Mouse (Mus musculus) intestine, embryonic 14.5 days (tissue): ENCODE measurements around the gene Neurod2. TPM values are rescaled to one million over a fixed set of nuclear protein-coding genes. Genes with fewer than 3 reads are reported as not detected.

Experiments
- ATAC-seq: fragments of 200-750 bp; cut with Nextera tagmentation; replicated peaks from 2 replicates; pipeline ENCODE4 v1.8.0; 2017; ENCODE audit warnings: low read depth, moderate number of reproducible peaks, moderate TSS enrichment, moderate library complexity; ENCODE audit not compliant: low FRiP score, low TSS enrichment
- DNase-seq: peaks from one replicate; pipeline ENCODE4 v3.0.0-alpha.2; 2018; ENCODE audit warnings: low spot score
- H3K27ac ChIP-seq: fragments of 300-500 bp; sonication (generic); 2 replicates; pipeline ENCODE4 v1.5.1; 2014; ENCODE audit warnings: low read depth, mild to moderate bottlenecking, control low read depth
- H3K27me3 ChIP-seq: fragments of 300-500 bp; sonication (generic); replicated peaks from 2 replicates; pipeline ENCODE4 v1.6.1; 2014; ENCODE audit warnings: low read length, control low read depth; ENCODE audit not compliant: control insufficient read depth, insufficient read depth
- H3K36me3 ChIP-seq: fragments of 300-500 bp; sonication (generic); 2 replicates; pipeline ENCODE4 v1.6.1; 2014; ENCODE audit warnings: low read length, control low read depth; ENCODE audit not compliant: control insufficient read depth, insufficient read depth
- H3K4me1 ChIP-seq: fragments of 300-500 bp; sonication (generic); replicated peaks from 2 replicates; pipeline ENCODE4 v1.6.1; 2014; ENCODE audit warnings: low read length, control low read depth, mixed read lengths; ENCODE audit not compliant: control insufficient read depth, insufficient read depth
- H3K4me2 ChIP-seq: fragments of 300-500 bp; sonication (generic); 2 replicates; pipeline ENCODE4 v1.6.1; 2014; ENCODE audit warnings: low read length
- H3K4me3 ChIP-seq: fragments of 300-500 bp; sonication (generic); 2 replicates; pipeline ENCODE4 v1.5.1; 2014; ENCODE audit warnings: low read depth, low read length, control low read depth, mixed read lengths
- H3K9ac ChIP-seq: fragments of 300-500 bp; sonication (generic); 2 replicates; pipeline ENCODE4 v1.6.1; 2014; ENCODE audit warnings: mild to moderate bottlenecking, low read length
- H3K9me3 ChIP-seq: fragments of 300-500 bp; sonication (generic); 2 replicates; pipeline ENCODE4 v1.6.1; 2016; ENCODE audit warnings: low read length, control low read depth; ENCODE audit not compliant: control insufficient read depth
- WGBS: fragments of 180-500 bp; shearing (Covaris S2); extraction: QIAGEN DNeasy Blood & Tissue Kit; methylation state at CpG from one replicate; pipeline ENCODE4 v1.1.7; 2014; 5-methylcytosine and 5-hydroxymethylcytosine counted together
- polyA plus RNA-seq: library from polyadenylated mRNA; unstranded; fragments of >200 nt; fragmentation: Nextera tagmentation; extraction: Ambion mirVana; gene quantifications from 2 replicates; pipeline ENCODE4 v1.2.1, GENCODE M21; 2014

The Neurod2 gene
- polyA plus RNA-seq, 1 experiment from 2014 or later, result 0.07 TPM

DNA sequence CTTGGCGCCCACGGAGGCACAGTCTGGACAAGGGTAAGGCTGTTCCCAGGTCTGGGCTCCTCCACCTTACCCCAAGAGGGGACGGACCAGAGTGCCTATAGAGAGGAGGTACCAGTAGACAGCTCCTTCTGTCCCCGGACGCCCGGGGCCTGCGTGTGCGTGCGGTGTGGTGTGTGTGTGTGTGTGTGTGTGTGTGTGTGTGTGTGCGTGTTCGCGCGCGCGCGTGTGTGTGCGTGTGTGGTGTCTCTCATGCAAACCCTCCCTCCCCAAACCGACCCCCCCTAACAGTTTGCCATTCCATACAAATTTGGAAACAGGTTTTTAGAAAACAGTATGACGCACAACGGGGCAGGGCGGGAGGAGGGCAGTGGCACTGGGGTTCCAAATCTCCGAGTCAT lies 3.6 kb downstream of the Neurod2 start:
- Histone ChIP-seq H3K4me3 (no peak overlapping the region), H3K4me1 (peaks cover 9% of the 10 kb centered on the region; the same call in 1 of the 2 replicates), H3K4me2 (no peak overlapping the region), H3K27me3 (peaks cover 100% of the 10 kb centered on the region), H3K36me3 (no peaks in the 10 kb centered on the region), H3K9ac (no peak overlapping the region), H3K9me3 (0 out of 2 replicates have a peak, but pooled peaks cover 1% of the 10 kb centered on the region), H3K27ac (no peak overlapping the region)
- DNase-seq (no peak), ATAC-seq (no peak)
- WGBS, result 2% methylated on average over 22 of the region's 22 CpGs

DNA sequence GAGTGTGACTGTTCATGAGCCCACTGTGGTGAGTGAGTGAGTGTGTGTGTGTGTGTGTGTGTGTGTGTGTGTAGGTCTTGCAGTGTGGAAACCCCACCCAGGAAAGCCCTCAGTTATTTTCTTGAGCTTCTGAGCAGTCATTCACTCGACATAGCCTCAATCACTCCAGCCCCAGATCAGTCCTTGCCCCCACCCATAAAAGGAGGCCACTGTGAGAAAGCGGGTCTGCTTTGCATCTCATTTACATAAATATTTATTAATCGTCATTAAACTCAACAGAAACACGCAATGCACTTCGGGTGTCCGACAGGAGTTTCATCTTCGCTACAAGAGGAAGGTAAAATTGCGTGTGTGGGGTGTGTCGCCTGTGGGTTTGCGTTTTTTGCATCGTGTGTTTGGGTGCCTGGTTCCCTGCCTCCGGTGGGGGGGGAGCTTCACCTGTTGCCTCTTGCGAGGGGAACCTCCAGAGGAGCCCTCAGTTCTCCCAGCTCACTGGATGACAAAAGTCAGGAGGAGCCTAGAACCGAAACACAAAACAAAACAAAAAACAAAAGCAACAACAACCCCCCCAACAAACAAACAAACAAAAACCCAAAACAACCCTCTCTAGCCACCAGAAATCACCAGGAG lies 4.1 kb downstream of the Neurod2 start:
- Histone ChIP-seq H3K4me1 (peaks cover 9% of the 10 kb centered on the region; the same call in 1 of the 2 replicates), H3K4me3 (no peak overlapping the region), H3K4me2 (no peak overlapping the region), H3K36me3 (no peaks in the 10 kb centered on the region), H3K9me3 (0 out of 2 replicates have a peak, but pooled peaks cover 2% of the 10 kb centered on the region), H3K27me3 (peaks cover 100% of the 10 kb centered on the region), H3K27ac (no peak overlapping the region), H3K9ac (no peak overlapping the region)
- no peak for DNase-seq
- ATAC-seq, result no peak
- WGBS, result 6% methylated on average over 14 of the region's 14 CpGs

DNA sequence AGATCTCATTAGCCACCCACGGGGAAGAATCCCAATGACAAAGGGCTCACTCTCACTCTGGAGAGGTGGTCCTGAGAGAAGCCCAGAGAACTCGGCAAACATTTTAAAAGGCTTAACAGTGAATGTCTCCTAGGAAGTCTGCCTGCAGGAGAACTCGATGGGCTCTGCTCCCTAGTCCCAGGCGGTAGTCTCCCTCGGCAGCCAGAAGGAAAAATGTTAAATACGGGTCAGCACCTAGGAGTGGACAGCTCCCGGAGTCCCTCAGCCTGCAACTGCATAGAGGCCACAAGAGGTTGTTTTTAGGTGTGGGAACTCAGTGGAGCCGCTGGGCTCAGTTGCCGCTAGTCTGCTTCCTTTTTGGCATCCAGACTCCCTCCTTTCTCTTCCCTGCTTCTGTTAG lies 5.5 kb downstream of the Neurod2 start:
- H3K27me3 ChIP-seq, result peaks cover 100% of the 10 kb centered on the region

DNA sequence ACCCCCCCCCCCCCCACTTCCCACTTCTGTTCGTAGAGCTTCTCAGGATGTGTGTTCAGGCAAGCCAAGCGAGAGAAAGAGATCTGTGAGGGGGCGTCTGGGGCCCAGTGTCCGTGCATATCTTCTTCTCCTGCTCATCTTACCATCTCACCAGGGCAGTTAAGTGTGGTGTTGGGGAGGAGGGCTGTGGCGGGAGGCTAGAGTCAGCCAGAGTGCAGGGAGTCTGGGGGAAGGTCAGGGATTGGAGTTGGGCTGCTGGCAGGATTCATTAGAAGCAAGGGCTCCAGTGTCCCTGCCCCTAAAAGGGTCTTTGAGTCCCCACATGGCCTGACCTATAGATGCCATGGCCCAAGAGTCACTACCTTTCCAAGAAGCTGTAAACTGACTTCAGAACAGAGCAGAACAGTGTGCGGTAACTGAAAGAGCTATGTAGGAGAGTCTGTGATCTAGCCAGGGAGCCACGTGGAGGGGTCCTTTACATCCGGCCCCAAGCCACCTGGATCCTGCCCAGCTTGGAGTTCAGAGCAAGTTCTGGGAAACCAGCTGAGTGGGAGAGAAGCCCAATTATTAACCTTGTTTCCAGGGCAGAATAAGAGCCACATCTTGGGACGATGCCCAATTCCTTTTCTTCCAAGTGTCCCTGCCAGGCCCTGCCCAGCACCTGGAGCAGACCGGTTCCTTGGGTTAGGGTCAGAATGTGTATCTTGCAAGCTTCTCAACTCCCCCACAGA lies 6.1 kb downstream of the Neurod2 start:
- no peaks in the 10 kb centered on the region for H3K36me3 ChIP-seq
- peaks cover 5% of the 10 kb centered on the region; the same call in 1 of the 2 replicates for H3K4me1 ChIP-seq
- no peak overlapping the region for H3K9ac ChIP-seq
- no peak overlapping the region for H3K27ac ChIP-seq
- no peak for DNase-seq
- H3K4me2 ChIP-seq, result no peak overlapping the region
- 4% methylated on average over 10 of the region's 10 CpGs for WGBS
- no peak for ATAC-seq
- 0 out of 2 replicates have a peak, but pooled peaks cover 2% of the 10 kb centered on the region for H3K9me3 ChIP-seq
- H3K4me3 ChIP-seq, result no peak overlapping the region
- peaks cover 100% of the 10 kb centered on the region for H3K27me3 ChIP-seq

More for the DNA sequence above, 5.5 kb downstream of the Neurod2 start:
- Histone ChIP-seq H3K9ac (no peak overlapping the region), H3K4me1 (peaks cover 9% of the 10 kb centered on the region; the same call in 1 of the 2 replicates), H3K27ac (no peak overlapping the region), H3K36me3 (no peaks in the 10 kb centered on the region), H3K4me3 (no peak overlapping the region), H3K4me2 (no peak overlapping the region), H3K9me3 (0 out of 2 replicates have a peak, but pooled peaks cover 2% of the 10 kb centered on the region)
- WGBS, result 2% methylated on average over 9 of the region's 9 CpGs
- ATAC-seq (no peak), DNase-seq (peak; percentile 88)

DNA sequence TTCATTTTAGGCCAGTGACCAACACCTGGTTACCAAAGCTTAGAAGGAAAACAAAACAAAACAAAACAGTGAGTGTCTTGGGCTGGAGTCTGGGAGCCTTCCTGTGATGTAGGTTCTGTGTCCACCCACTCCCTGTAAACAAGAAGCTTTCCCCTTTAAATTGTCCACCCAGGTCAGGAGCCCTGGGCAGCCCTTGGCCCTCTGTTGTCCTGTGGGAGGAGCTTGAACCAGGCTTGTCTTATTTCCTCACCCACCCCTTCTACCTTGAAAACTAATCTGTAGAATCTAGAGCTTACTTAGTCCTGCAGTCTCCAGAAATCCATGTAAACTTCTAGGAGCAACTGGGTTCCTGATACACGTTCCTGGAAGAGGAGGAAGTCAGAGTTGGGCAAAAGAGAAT lies 7.3 kb downstream of the Neurod2 start:
- H3K9ac ChIP-seq, result no peak overlapping the region
- no peak overlapping the region for H3K4me2 ChIP-seq
- no peaks in the 10 kb centered on the region for H3K4me1 ChIP-seq
- DNase-seq (no peak), ATAC-seq (no peak)
- H3K27me3 ChIP-seq, result peaks cover 100% of the 10 kb centered on the region
- no peak overlapping the region for H3K27ac ChIP-seq
- WGBS, result 4% methylated on average over 1 of the region's 1 CpGs
- H3K36me3 ChIP-seq, result no peaks in the 10 kb centered on the region
- no peak overlapping the region for H3K4me3 ChIP-seq
- 0 out of 2 replicates have a peak, but pooled peaks cover 2% of the 10 kb centered on the region for H3K9me3 ChIP-seq

DNA sequence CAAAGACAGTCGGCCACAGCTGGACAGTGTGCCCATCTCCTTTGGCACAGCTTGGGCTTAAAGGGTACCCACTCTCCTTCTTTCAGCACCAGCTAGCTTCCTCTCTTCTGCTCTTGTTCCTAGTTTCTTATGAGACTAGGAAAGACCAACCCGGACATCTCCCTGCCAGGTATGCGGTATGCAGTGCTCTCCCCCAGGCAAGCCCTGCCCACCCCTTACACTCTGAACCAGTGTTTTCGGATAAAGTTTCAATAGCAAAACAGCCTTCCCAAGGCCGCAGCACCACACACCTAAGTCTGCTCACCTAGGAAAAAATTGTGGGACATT lies 7.8 kb downstream of the Neurod2 start:
- no peak overlapping the region for H3K27ac ChIP-seq
- H3K36me3 ChIP-seq, result no peaks in the 10 kb centered on the region
- no peak overlapping the region for H3K4me3 ChIP-seq
- H3K4me2 ChIP-seq, result no peak overlapping the region
- no peaks in the 10 kb centered on the region for H3K4me1 ChIP-seq
- 0 out of 2 replicates have a peak, but pooled peaks cover 2% of the 10 kb centered on the region for H3K9me3 ChIP-seq
- peaks cover 100% of the 10 kb centered on the region for H3K27me3 ChIP-seq
- ATAC-seq, result no peak
- 3% methylated on average over 5 of the region's 5 CpGs for WGBS
- no peak for DNase-seq
- H3K9ac ChIP-seq, result no peak overlapping the region

DNA sequence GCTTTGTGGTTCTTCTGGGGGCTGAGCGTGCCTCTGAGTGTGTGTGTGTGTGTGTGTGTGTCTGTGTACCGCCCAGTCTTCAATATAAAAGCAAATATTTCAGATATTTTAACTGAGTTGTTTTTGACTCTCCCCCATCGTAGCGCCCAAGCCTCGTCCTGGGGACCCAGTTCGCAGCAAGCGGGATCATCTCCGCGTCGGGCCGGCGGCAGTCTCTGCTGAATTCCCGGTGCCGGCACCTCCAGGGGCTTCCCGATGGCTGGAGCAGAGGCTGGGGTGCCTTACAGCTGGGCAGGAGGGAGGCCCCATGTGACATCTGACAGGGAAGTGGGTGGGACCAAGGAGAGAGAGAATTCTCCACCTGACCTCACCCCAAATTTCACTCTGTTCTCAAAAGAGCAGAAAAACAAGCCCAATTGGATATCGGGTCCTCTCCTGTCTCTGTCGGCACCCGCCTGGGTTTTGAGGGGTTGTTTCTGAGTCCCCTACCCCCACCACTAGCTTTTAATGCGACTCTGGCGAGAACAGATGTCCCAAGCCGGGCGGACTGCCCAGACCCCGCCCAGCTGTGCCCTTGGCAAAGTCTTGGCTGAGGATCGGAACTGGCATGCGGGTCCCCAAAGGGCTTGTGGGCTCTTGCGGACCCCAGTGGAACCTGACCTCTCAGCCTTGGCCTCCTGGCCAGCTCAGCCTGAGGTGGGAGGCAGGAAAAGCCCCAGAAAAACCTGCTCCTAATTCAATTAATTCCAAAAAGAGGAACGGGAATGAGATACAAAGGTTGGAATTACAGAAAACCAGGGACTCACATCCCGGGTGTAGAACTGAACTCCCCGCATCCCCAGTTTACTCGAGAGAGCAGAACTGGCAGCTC lies 8.4 kb downstream of the Neurod2 start:
- ATAC-seq (no peak), DNase-seq (no peak)
- H3K4me3 ChIP-seq, result no peak overlapping the region
- no peak overlapping the region for H3K9ac ChIP-seq
- WGBS, result 2% methylated on average over 30 of the region's 30 CpGs
- H3K27ac ChIP-seq, result no peak overlapping the region
- H3K4me1 ChIP-seq, result no peaks in the 10 kb centered on the region
- 0 out of 2 replicates have a peak, but pooled peaks cover 2% of the 10 kb centered on the region for H3K9me3 ChIP-seq
- H3K36me3 ChIP-seq, result no peaks in the 10 kb centered on the region
- no peak overlapping the region for H3K4me2 ChIP-seq
- H3K27me3 ChIP-seq, result peaks cover 100% of the 10 kb centered on the region

DNA sequence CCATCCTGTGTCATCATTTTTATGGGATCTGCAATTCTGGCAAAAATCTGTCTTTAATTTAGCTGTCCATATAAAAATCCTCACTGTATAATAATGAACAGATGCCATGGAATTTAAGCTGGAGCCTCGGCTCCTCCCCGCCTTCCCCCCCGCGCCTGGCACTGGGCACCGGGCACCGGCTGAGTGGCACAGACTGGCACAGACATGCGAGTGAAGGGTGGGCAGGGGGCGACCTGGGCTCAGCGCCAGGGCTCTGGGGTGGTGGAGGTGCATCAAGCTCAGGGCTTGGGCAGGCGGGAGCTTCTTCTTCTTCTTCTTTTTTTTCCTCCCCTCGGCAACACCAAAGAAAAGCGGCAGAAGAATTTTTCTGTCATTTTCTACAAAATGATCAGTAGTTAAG lies 9.1 kb downstream of the Neurod2 start:
- Histone ChIP-seq H3K36me3 (no peaks in the 10 kb centered on the region), H3K4me2 (no peak overlapping the region), H3K27me3 (peaks cover 100% of the 10 kb centered on the region), H3K4me3 (no peak overlapping the region), H3K27ac (no peak overlapping the region), H3K4me1 (no peaks in the 10 kb centered on the region), H3K9me3 (0 out of 2 replicates have a peak, but pooled peaks cover 2% of the 10 kb centered on the region), H3K9ac (no peak overlapping the region)
- 17% methylated on average over 12 of the region's 12 CpGs for WGBS
- ATAC-seq (no peak), DNase-seq (no peak)
